Mouse (Mus musculus): ENCODE measurements around the gene Kap. TPM values are rescaled to one million over a fixed set of nuclear protein-coding genes. Genes with fewer than 3 reads are reported as not detected.
A peak's percentile ranks its signal among the peaks of the same experiment; 100 is the strongest.
"Not testable (repeated sequence)": the region's sequence is repeated elsewhere in the genome, so short reads cannot be mapped to it uniquely, and the experiment has no call there.

Kap gene
- 1 to 10 TPM in 1 of 2 experiments, not detected in 1; 6.3 TPM for total RNA-seq (2021)
- long read RNA-seq, experiment 1: 0 reads
- long read RNA-seq, experiment 2: 0 reads

GRCm38 (mm10) chr6:133853526-133853925 is at the start of gene Kap:
Kap (minus strand) TSS chr6:133853762.
- no peak for DNase-seq (ENCODE audit: low spot score)

GRCm38 (mm10) chr6:133885871-133886415 is 32.4 kb upstream of the Kap start:
- DNase-seq (ENCODE audit: low spot score): no peak

- DNase-seq (ENCODE audit: low spot score): no peak
These were observed 30.0 kb upstream of the Kap start for GRCm38 (mm10) chr6:133883446-133883985.

GRCm38 (mm10) chr6:133875906-133876462 is 22.4 kb upstream of the Kap start:
- peak; percentile 19 for DNase-seq (ENCODE audit: low spot score)

GRCm38 (mm10) chr6:133872667-133873066 is 19.1 kb upstream of the Kap start:
- DNase-seq (ENCODE audit: low spot score): no peak

DNA sequence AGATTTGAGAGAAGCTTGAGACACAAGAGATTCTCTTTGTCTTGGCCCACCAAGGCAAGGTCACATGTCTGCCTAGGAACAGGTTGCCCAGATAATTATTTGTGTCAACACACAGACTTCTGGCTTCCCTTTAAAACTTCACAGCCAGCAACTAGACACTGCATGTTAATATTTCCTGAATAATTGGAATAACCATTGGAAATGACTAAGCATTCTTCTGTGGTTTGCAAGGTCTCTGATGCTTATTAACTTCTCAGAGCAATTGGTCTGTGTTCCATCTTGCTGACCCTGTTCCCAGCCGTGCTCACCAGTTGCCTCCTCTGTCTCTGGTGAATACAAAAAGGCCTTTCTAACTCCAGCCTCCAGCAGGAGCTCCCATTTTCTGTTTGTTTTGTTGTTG is 17.6 kb upstream of the Kap start:
- no peak for DNase-seq (ENCODE audit: low spot score)

GRCm38 (mm10) chr6:133868381-133868780 is 14.8 kb upstream of the Kap start:
- DNase-seq (ENCODE audit: low spot score): no peak

DNA sequence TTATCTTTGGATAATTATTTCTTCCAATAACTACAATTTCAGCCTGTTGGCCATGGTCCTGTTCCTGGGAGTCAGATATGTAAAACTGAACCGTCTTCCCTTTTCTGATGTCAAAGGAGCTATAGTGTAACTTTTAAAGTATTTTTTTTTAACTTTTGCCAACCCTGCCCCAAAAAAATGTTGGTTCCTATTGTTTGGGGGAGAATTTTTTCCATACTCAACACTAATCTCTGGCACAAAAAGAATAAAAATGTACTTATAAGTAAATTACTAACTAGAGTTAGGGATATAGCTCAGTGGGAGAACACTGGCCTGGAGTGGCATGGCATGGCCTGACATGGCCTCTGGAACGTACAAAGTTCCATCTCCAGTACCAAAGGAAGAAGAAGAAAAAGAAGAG is 2.3 kb upstream of the Kap start:
- DNase-seq (ENCODE audit: low spot score): no peak

- DNase-seq (ENCODE audit: low spot score): no peak
These were observed 4.2 kb downstream of the Kap start for GRCm38 (mm10) chr6:133849359-133849758.

DNA sequence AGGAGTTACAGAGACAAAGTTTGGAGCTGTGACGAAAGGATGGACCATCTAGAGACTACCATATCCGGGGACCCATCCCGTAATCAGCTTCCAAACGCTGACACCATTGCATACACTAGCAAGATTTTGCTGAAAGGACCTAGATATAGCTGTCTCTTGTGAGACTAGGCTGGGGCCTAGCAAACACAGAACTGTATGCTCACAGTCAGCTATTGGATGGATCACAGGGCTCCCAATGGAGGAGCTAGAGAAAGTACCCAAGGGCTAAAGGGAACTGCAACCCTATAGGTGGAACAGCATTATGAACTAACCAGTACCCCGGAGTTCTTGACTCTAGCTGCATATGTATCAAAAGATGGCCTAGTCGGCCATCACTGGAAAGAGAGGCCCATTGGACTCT is 4.7 kb downstream of the Kap start:
- DNase-seq (ENCODE audit: low spot score): not testable (repeated sequence)

- not testable (repeated sequence) for DNase-seq (ENCODE audit: low spot score)
These were observed 15.1 kb downstream of the Kap start for GRCm38 (mm10) chr6:133838296-133838995.

GRCm38 (mm10) chr6:133812342-133812741 is 41.2 kb downstream of the Kap start:
- DNase-seq (ENCODE audit: low spot score): no peak

Other genes with a start within 250 kb of the Kap start
- 1 to 10 TPM; 5.7 to 9.4 TPM for gene Etv6, start 181.9 kb upstream of the Kap start, total RNA-seq (2021)

Measured in gastrocnemius, adult 18-20 months (tissue).